Mouse (Mus musculus): ENCODE data around the gene Aif1.

Aif1 gene

GRCm38 (mm10) chr17:35165451-35166155 lies 10.3 kb downstream of the Aif1 start:
- no peak for DNase-seq

- DNase-seq = peak; percentile 98 to 99
These were observed 11.1 kb downstream of the Aif1 start, which contains the start of gene Prrc2a for GRCm38 (mm10) chr17:35164568-35165450. Prrc2a (minus strand) TSS chr17:35164897.

- no peak for DNase-seq
These were observed 11.7 kb downstream of the Aif1 start for GRCm38 (mm10) chr17:35164218-35164567.

- DNase-seq = no peak
These were observed 12.4 kb downstream of the Aif1 start for GRCm38 (mm10) chr17:35163326-35164081.

- peak; percentile 53 to 71 for DNase-seq
These were observed 13.1 kb downstream of the Aif1 start for GRCm38 (mm10) chr17:35162730-35163129.

- DNase-seq = no peak
These were observed 13.7 kb downstream of the Aif1 start for GRCm38 (mm10) chr17:35162121-35162520.

- DNase-seq = no peak
These were observed 14.4 kb downstream of the Aif1 start for GRCm38 (mm10) chr17:35161421-35161820.

- DNase-seq = no peak
These were observed 16.2 kb downstream of the Aif1 start for GRCm38 (mm10) chr17:35159638-35160037.

- DNase-seq = no peak
These were observed 16.8 kb downstream of the Aif1 start for GRCm38 (mm10) chr17:35158850-35159593.

GRCm38 (mm10) chr17:35157661-35158175 lies 18.1 kb downstream of the Aif1 start:
- peak in 1 of 2 experiments; percentile 61 for DNase-seq

GRCm38 (mm10) chr17:35157254-35157653 lies 18.6 kb downstream of the Aif1 start:
- no peak for DNase-seq

GRCm38 (mm10) chr17:35156461-35157200 lies 19.2 kb downstream of the Aif1 start:
- no peak for DNase-seq

- no peak for DNase-seq
These were observed 20.4 kb downstream of the Aif1 start for GRCm38 (mm10) chr17:35155451-35155850.

GRCm38 (mm10) chr17:35154616-35155015 lies 21.3 kb downstream of the Aif1 start:
- DNase-seq = no peak

GRCm38 (mm10) chr17:35153931-35154330 lies 21.9 kb downstream of the Aif1 start:
- DNase-seq = no peak

GRCm38 (mm10) chr17:35153077-35153476 lies 22.8 kb downstream of the Aif1 start:
- DNase-seq = no peak

GRCm38 (mm10) chr17:35152121-35152520 lies 23.7 kb downstream of the Aif1 start:
- DNase-seq = no peak

- DNase-seq = no peak
These were observed 27.8 kb downstream of the Aif1 start for GRCm38 (mm10) chr17:35147922-35148639.

GRCm38 (mm10) chr17:35147348-35147747 lies 28.5 kb downstream of the Aif1 start:
- no peak for DNase-seq

- DNase-seq = no peak
These were observed 29.7 kb downstream of the Aif1 start for GRCm38 (mm10) chr17:35146139-35146538.

GRCm38 (mm10) chr17:35141971-35142370 lies 33.9 kb downstream of the Aif1 start:
- no peak for DNase-seq

All from kidney, postnatal 25 days (tissue).